Mouse (Mus musculus): ENCODE results near the gene Fgf16.

The Fgf16 gene

GRCm38 (mm10) chrX:105764162-105765004 lies at the start of gene Fgf16:
Fgf16 (plus strand) TSS chrX:105764279.
- no peak for DNase-seq (ENCODE audit: extremely low read depth, insufficient read length, low spot score)

GRCm38 (mm10) chrX:105714740-105715139 lies 49.3 kb upstream of the Fgf16 start:
- DNase-seq (ENCODE audit: extremely low read depth, insufficient read length, low spot score), result no peak

GRCm38 (mm10) chrX:105715789-105716321 lies 48.2 kb upstream of the Fgf16 start:
- no peak for DNase-seq (ENCODE audit: extremely low read depth, insufficient read length, low spot score)

GRCm38 (mm10) chrX:105718388-105718787 lies 45.7 kb upstream of the Fgf16 start:
- peak; percentile 10 for DNase-seq (ENCODE audit: extremely low read depth, insufficient read length, low spot score)

GRCm38 (mm10) chrX:105718943-105719342 lies 45.1 kb upstream of the Fgf16 start:
- DNase-seq (ENCODE audit: extremely low read depth, insufficient read length, low spot score), result no peak

- DNase-seq (ENCODE audit: extremely low read depth, insufficient read length, low spot score), result no peak
These were observed 39.9 kb upstream of the Fgf16 start for GRCm38 (mm10) chrX:105724174-105724573.

DNA sequence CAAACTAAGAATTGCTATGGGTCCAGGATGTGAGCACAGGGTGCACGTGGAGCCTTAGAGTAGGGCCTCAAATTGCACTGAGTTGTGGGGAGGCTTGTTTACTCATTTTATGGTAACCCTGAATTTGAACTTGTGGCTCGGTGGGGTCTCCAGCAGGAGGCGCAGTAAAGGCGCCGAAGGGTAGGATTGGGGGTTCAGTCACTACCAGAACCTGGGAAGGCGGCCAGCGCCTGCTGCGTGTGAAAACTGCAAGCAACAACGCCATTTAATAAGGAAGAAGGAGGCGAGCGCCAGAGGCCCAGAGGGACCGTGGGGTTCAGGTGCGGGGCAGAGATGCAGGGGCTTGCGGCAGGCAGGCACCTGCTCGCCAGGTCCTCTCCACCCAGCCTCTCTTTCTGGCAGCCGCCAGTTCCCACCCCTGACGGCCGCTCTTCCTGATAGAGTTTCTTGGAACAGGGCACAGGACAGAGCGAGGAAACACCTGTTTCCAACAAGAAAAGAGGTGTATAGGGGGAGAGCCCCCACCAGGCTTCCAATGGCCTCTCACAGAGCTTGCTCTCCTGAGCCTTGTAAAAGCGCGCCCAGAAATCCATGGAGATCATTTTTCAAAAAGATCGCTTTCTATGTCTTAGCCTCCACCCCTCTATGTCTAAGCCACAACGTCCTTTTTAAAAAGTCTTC lies 1.1 kb upstream of the Fgf16 start:
- DNase-seq (ENCODE audit: extremely low read depth, insufficient read length, low spot score), result no peak

GRCm38 (mm10) chrX:105763612-105764011 lies 467 bp upstream of the Fgf16 start:
- no peak for DNase-seq (ENCODE audit: extremely low read depth, insufficient read length, low spot score)

DNA sequence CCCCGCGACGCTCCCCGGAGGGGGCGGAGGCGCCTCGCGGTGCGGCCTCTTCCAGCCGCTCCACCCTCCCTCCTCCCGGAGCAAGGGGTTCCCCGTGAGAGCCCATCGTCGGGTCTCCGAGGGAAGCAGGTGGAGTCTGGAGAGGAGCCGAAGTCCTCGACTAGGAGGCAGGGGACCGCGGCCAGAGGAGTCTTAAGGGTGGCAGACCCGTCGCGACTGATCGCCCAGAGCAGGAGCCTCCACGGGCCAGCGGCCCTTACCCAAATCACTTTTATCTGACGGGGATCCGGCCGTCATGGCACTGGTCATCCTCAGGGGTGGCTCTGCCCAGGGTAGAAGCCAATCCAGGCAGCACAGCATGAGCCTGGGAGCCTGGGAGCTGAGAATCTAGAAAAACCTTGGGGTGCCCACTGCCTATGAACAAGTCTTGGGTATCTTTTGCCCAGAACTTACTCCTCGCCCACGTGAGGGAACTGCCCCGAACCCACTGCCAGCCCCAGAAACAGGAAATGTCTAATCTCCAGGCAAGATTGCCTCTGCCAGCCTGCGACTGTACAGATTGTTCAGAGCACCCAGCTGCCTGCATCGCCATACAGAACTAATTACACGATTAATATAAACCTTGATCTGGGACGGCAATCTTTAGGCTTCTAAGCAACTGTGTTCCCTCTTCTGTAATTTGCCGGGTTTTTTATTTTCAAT lies 1.1 kb downstream of the Fgf16 start:
- DNase-seq (ENCODE audit: extremely low read depth, insufficient read length, low spot score), result no peak

DNA sequence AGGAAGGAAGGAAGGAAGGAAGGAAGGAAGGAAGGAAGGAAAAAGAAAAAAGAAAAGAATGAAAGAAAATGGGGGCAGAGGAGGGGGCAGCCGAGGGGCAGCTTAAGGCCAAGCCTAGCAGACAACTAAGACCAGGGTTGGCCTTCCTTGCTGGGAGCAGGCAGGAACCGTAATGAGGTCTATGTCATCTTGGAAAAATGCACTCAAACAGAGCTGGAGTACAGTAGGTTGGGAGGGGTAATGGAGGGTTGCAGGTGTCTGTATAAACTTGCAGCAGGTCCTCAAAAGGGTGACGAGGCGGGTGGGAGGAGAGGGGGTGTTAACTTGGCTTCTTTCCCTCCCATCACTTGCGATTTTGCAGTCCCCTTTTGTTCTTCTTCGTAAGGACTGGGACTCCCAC lies 1.9 kb downstream of the Fgf16 start:
- no peak for DNase-seq (ENCODE audit: extremely low read depth, insufficient read length, low spot score)

DNA sequence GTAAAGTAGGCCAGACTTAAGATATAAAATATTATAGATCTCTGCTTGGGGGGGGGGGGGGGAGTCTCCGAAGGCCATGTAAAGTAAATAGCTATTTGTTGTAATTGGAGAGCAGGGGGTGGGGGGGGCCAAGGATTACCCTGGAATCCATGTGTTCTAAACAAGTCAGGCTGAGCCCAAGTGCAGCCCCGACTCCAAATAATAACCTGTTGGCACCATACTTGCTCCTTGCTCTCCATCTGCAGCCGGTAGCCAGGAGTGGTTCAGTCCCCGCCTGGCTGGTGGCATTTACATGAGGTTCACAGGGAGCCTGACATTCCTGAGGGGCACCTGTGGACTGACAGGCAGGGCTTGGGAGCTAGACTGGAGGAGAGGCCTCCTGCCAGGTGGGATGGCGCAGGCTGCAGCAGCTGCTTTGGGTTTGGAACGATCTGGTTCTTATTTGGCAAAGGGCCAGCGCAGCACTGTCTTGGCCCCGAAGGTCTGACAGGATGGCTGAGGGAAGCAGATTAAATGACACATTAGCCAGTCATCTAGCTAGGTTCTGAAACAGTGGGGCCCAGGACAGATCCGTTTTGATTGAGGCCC lies 3.2 kb downstream of the Fgf16 start:
- peak; percentile 45 for DNase-seq (ENCODE audit: extremely low read depth, insufficient read length, low spot score)

DNA sequence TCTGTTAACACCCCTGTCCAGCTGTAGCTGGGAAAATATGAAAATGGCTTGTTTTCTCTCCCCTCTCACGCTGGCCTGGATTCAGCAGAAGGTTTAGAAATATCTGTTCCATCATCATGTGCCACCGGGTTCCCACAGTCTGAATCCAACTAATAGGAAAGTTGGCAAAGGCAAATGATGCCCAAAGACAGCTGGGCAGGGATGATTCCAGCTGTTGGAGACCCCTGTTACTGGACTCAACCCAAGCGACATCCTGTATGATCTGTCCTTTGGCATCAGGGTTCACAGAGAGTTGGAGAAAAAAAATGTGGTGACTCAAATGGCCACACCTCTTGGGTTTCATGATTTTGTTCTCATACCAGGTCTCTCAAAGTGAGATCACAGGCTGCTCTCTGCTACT lies 3.9 kb downstream of the Fgf16 start:
- DNase-seq (ENCODE audit: extremely low read depth, insufficient read length, low spot score), result no peak

GRCm38 (mm10) chrX:105773281-105773680 lies 9.2 kb downstream of the Fgf16 start:
- no peak for DNase-seq (ENCODE audit: extremely low read depth, insufficient read length, low spot score)

- no peak for DNase-seq (ENCODE audit: extremely low read depth, insufficient read length, low spot score)
These were observed 30.8 kb downstream of the Fgf16 start for GRCm38 (mm10) chrX:105794806-105795403.

- no peak for DNase-seq (ENCODE audit: extremely low read depth, insufficient read length, low spot score)
These were observed 60.4 kb downstream of the Fgf16 start for GRCm38 (mm10) chrX:105824462-105824861.
